Mouse (Mus musculus): ENCODE data around the gene Efcab6. TPM values are rescaled to one million over a fixed set of nuclear protein-coding genes. Genes with fewer than 3 reads are reported as not detected.

Gene Efcab6
- total and polyA plus RNA-seq, 3 experiments: not detected

- TF ChIP-seq NRF1 (IDR thresholded peaks at IDR 0.05; ENCODE audit: insufficient read depth, low read depth, low read length, poor library complexity, severe bottlenecking) (no peak), MAZ (IDR thresholded peaks at IDR 0.05; ENCODE audit: low read depth, low read length) (no peak), TCF12 (IDR thresholded peaks at IDR 0.05; ENCODE audit: low read depth, low read length) (no peak), ZMIZ1 (IDR thresholded peaks at IDR 0.05; ENCODE audit: low read depth, low read length) (no peak), POLR2A (IDR thresholded peaks at IDR 0.05; ENCODE audit: control insufficient read depth in 1 of 2, insufficient read depth in 1 of 2, low read depth in 1 of 2, low read length in 2 of 2, poor library complexity in 1 of 2) (no peak), RAD21 (IDR thresholded peaks at IDR 0.05; ENCODE audit: low read depth, low read length) (no peak), ETS1 (IDR thresholded peaks at IDR 0.05; ENCODE audit: low read depth, low read length) (no peak), SMC3 (IDR thresholded peaks at IDR 0.05; ENCODE audit: low read depth, low read length) (no peak), TBP (IDR thresholded peaks at IDR 0.05; ENCODE audit: low read depth, low read length) (no peak), USF2 (IDR thresholded peaks at IDR 0.05; ENCODE audit: borderline replicate concordance in 1 of 2, insufficient read depth in 1 of 2, low read depth in 1 of 2, low read length in 2 of 2) (no peak)
- no peak for DNase-seq (ENCODE audit: low read depth, low spot score)
- Histone ChIP-seq H3K4me1 (ENCODE audit: control insufficient read depth in 1 of 2, insufficient read depth in 2 of 2, low read length in 2 of 2) (no peaks in the 10 kb centered on the region), H3K27ac (ENCODE audit: control insufficient read depth, low read depth, low read length) (no peak overlapping the region), H3K4me3 (ENCODE audit: control insufficient read depth in 1 of 2, insufficient read depth in 1 of 2, low read depth in 2 of 2, low read length in 2 of 2) (no peak overlapping the region), H3K27me3 (ENCODE audit: control insufficient read depth in 1 of 2, insufficient read depth in 2 of 2, low read length in 2 of 2) (no peaks in the 10 kb centered on the region), H3K79me2 (ENCODE audit: control insufficient read depth, insufficient read depth, low read length, poor library complexity) (no peaks in the 10 kb centered on the region), H3K9ac (ENCODE audit: control insufficient read depth, low read depth, low read length, poor library complexity, severe bottlenecking) (no peak overlapping the region), H3K9me3 (replicated peaks; ENCODE audit: insufficient read depth, low read length) (no peaks in the 10 kb centered on the region), H3K36me3 (ENCODE audit: control insufficient read depth in 1 of 2, insufficient read depth in 2 of 2, low read length in 2 of 2) (no peaks in the 10 kb centered on the region)
Measured at GRCm38 (mm10) chr15:83988087-83988486, 77.1 kb downstream of the Efcab6 start.

GRCm38 (mm10) chr15:83982186-83982936, 82.8 kb downstream of the Efcab6 start:
- no peak for TF ChIP-seq NRF1 (IDR thresholded peaks at IDR 0.05; ENCODE audit: insufficient read depth, low read depth, low read length, poor library complexity, severe bottlenecking)
- no peak for TF ChIP-seq MAZ (IDR thresholded peaks at IDR 0.05; ENCODE audit: low read depth, low read length)
- no peak for TF ChIP-seq E2F4 (IDR thresholded peaks at IDR 0.05; ENCODE audit: borderline replicate concordance, low read depth, low read length)
- no peak for TF ChIP-seq MAX (IDR thresholded peaks at IDR 0.05; ENCODE audit: low read length)
- no peak for TF ChIP-seq ZNF384 (IDR thresholded peaks at IDR 0.05; ENCODE audit: low read depth, low read length)
- Histone ChIP-seq H3K79me2 (ENCODE audit: control insufficient read depth, insufficient read depth, low read length, poor library complexity) (no peaks in the 10 kb centered on the region), H3K27me3 (ENCODE audit: control insufficient read depth in 1 of 2, insufficient read depth in 2 of 2, low read length in 2 of 2) (no peaks in the 10 kb centered on the region), H3K4me1 (ENCODE audit: control insufficient read depth in 1 of 2, insufficient read depth in 2 of 2, low read length in 2 of 2) (no peaks in the 10 kb centered on the region), H3K27ac (ENCODE audit: control insufficient read depth, low read depth, low read length) (no peak overlapping the region), H3K9ac (ENCODE audit: control insufficient read depth, low read depth, low read length, poor library complexity, severe bottlenecking) (no peak overlapping the region), H3K36me3 (ENCODE audit: control insufficient read depth in 1 of 2, insufficient read depth in 2 of 2, low read length in 2 of 2) (no peaks in the 10 kb centered on the region), H3K4me3 (ENCODE audit: control insufficient read depth in 1 of 2, insufficient read depth in 1 of 2, low read depth in 2 of 2, low read length in 2 of 2) (no peak overlapping the region), H3K9me3 (replicated peaks; ENCODE audit: insufficient read depth, low read length) (no peaks in the 10 kb centered on the region)
- DNase-seq (ENCODE audit: low read depth, low spot score): no peak

GRCm38 (mm10) chr15:83978865-83979264, 86.3 kb downstream of the Efcab6 start:
- no peaks in the 10 kb centered on the region for H3K36me3 ChIP-seq (ENCODE audit: control insufficient read depth in 1 of 2, insufficient read depth in 2 of 2, low read length in 2 of 2)
- H3K9me3 ChIP-seq (replicated peaks; ENCODE audit: insufficient read depth, low read length): no peaks in the 10 kb centered on the region
- no peak overlapping the region for H3K9ac ChIP-seq (ENCODE audit: control insufficient read depth, low read depth, low read length, poor library complexity, severe bottlenecking)
- no peak overlapping the region for H3K27ac ChIP-seq (ENCODE audit: control insufficient read depth, low read depth, low read length)
- H3K27me3 ChIP-seq (ENCODE audit: control insufficient read depth in 1 of 2, insufficient read depth in 2 of 2, low read length in 2 of 2): no peaks in the 10 kb centered on the region
- TF ChIP-seq JUND (IDR thresholded peaks at IDR 0.05; ENCODE audit: low read depth, low read length): no peak
- no peak for TF ChIP-seq GATA1 (IDR thresholded peaks at IDR 0.05; ENCODE audit: low read depth, low read length)
- no peak for TF ChIP-seq NRF1 (IDR thresholded peaks at IDR 0.05; ENCODE audit: insufficient read depth, low read depth, low read length, poor library complexity, severe bottlenecking)
- TF ChIP-seq CTCF (IDR thresholded peaks at IDR 0.05 in 2 of 3, conservative IDR thresholded peaks at IDR 0.05 in 1 of 3; ENCODE audit: control insufficient read depth in 1 of 3, insufficient read depth in 1 of 3, low read depth in 2 of 3, low read length in 3 of 3, poor library complexity in 1 of 3, severe bottlenecking in 1 of 3): no peak
- TF ChIP-seq SIN3A (IDR thresholded peaks at IDR 0.05; ENCODE audit: low read length): no peak
- no peak for TF ChIP-seq POLR2A (IDR thresholded peaks at IDR 0.05; ENCODE audit: control insufficient read depth in 1 of 2, insufficient read depth in 1 of 2, low read depth in 1 of 2, low read length in 2 of 2, poor library complexity in 1 of 2)
- no peak for TF ChIP-seq TAL1 (IDR thresholded peaks at IDR 0.05; ENCODE audit: low read length)
- no peak for TF ChIP-seq MAX (IDR thresholded peaks at IDR 0.05; ENCODE audit: low read length)
- TF ChIP-seq MXI1 (IDR thresholded peaks at IDR 0.05; ENCODE audit: low read depth, low read length): no peak
- TF ChIP-seq MAFK (IDR thresholded peaks at IDR 0.05; ENCODE audit: borderline replicate concordance, low read depth, low read length): no peak
- TF ChIP-seq TCF12 (IDR thresholded peaks at IDR 0.05; ENCODE audit: low read depth, low read length): no peak
- TF ChIP-seq ZC3H11A (IDR thresholded peaks at IDR 0.05; ENCODE audit: low read depth, low read length): no peak
- TF ChIP-seq GABPA (IDR thresholded peaks at IDR 0.05; ENCODE audit: low read depth, low read length): no peak
- TF ChIP-seq NELFE (IDR thresholded peaks at IDR 0.05; ENCODE audit: low read depth, low read length): no peak
- H3K4me1 ChIP-seq (ENCODE audit: control insufficient read depth in 1 of 2, insufficient read depth in 2 of 2, low read length in 2 of 2): no peaks in the 10 kb centered on the region
- no peaks in the 10 kb centered on the region for H3K79me2 ChIP-seq (ENCODE audit: control insufficient read depth, insufficient read depth, low read length, poor library complexity)
- DNase-seq (ENCODE audit: low read depth, low spot score): no peak
- H3K4me3 ChIP-seq (ENCODE audit: control insufficient read depth in 1 of 2, insufficient read depth in 1 of 2, low read depth in 2 of 2, low read length in 2 of 2): no peak overlapping the region
